Mouse (Mus musculus) 416B (cell line): Measurements from ENCODE around the gene Tmem191c.
"Not testable (repeated sequence)": the region's sequence is repeated elsewhere in the genome, so short reads cannot be mapped to it uniquely, and the experiment has no call there.

ENCODE experiments used
- DNase-seq: peaks from one replicate; pipeline ENCODE4 v3.0.0; 2011; ENCODE audit warnings: low read depth

Tmem191c gene

GRCm38 (mm10) chr16:17275721-17276120, at the start of gene Tmem191c:
Gene Tmem191c, plus strand, starts transcription at chr16:17276077.
- DNase-seq = no peak

- no peak for DNase-seq
Observed at GRCm38 (mm10) chr16:17226496-17226895, 49.4 kb upstream of the Tmem191c start.

- DNase-seq = not testable (repeated sequence)
Observed at GRCm38 (mm10) chr16:17231523-17231922, 44.4 kb upstream of the Tmem191c start.

- peak; percentile 93 for DNase-seq
Observed at GRCm38 (mm10) chr16:17232794-17233701, 42.8 kb upstream of the Tmem191c start, which contains the start of gene Hic2. Gene Hic2, plus strand, starts transcription at chr16:17233572.

GRCm38 (mm10) chr16:17233702-17234498, 42.0 kb upstream of the Tmem191c start:
- peak; percentile 56 for DNase-seq

GRCm38 (mm10) chr16:17234499-17234895, 41.4 kb upstream of the Tmem191c start:
- peak; percentile 57 for DNase-seq

GRCm38 (mm10) chr16:17234916-17235665, 40.8 kb upstream of the Tmem191c start:
- no peak for DNase-seq

GRCm38 (mm10) chr16:17237634-17238033, 38.2 kb upstream of the Tmem191c start:
- no peak for DNase-seq

- no peak for DNase-seq
Observed at GRCm38 (mm10) chr16:17239409-17239808, 36.5 kb upstream of the Tmem191c start.

- DNase-seq = no peak
Observed at GRCm38 (mm10) chr16:17243731-17244130, 32.1 kb upstream of the Tmem191c start.

GRCm38 (mm10) chr16:17244996-17245395, 30.9 kb upstream of the Tmem191c start:
- no peak for DNase-seq

- no peak for DNase-seq
Observed at GRCm38 (mm10) chr16:17247727-17248126, 28.1 kb upstream of the Tmem191c start.

- peak; percentile 91 for DNase-seq
Observed at GRCm38 (mm10) chr16:17249135-17249534, 26.7 kb upstream of the Tmem191c start.

- no peak for DNase-seq
Observed at GRCm38 (mm10) chr16:17251539-17251938, 24.3 kb upstream of the Tmem191c start.

- peak; percentile 85 for DNase-seq
Observed at GRCm38 (mm10) chr16:17252086-17252726, 23.7 kb upstream of the Tmem191c start.

GRCm38 (mm10) chr16:17252841-17253240, 23.0 kb upstream of the Tmem191c start:
- DNase-seq = no peak

- DNase-seq = no peak
Observed at GRCm38 (mm10) chr16:17254005-17254597, 21.8 kb upstream of the Tmem191c start.

- DNase-seq = no peak
Observed at GRCm38 (mm10) chr16:17255270-17255669, 20.6 kb upstream of the Tmem191c start.

- peak; percentile 46 for DNase-seq
Observed at GRCm38 (mm10) chr16:17257359-17257821, 18.5 kb upstream of the Tmem191c start.

- DNase-seq = no peak
Observed at GRCm38 (mm10) chr16:17258917-17259316, 17.0 kb upstream of the Tmem191c start.

GRCm38 (mm10) chr16:17261341-17261740, 14.5 kb upstream of the Tmem191c start:
- DNase-seq = no peak
